Mouse (Mus musculus) embryonic fibroblast, embryonic 13.5 days (primary cell): ENCODE measurements around the gene Patz1.

Experiments
- CTCF ChIP-seq: IDR thresholded peaks from 2 replicates; pipeline ENCODE4 v1.5.1; 2011; ENCODE audit warnings: mild to moderate bottlenecking, control low read depth, low read length, moderate library complexity, borderline replicate concordance; ENCODE audit not compliant: insufficient read depth
- POLR2A ChIP-seq: IDR thresholded peaks from 2 replicates; pipeline ENCODE4 v1.6.1; 2011; ENCODE audit warnings: low read depth, mild to moderate bottlenecking, control low read depth, low read length, moderate library complexity

GRCm38 (mm10) chr11:3334711-3335316 lies 46.1 kb downstream of the Patz1 start:
- TF ChIP-seq POLR2A (no peak), CTCF (no peak)
